Mouse (Mus musculus) ES-CJ7 (cell line): ENCODE measurements around the gene Gm3558.
"Not testable (repeated sequence)": the region's sequence is repeated elsewhere in the genome, so short reads cannot be mapped to it uniquely, and the experiment has no call there.

Experiments used
- DNase-seq: peaks from one replicate; pipeline ENCODE4 v3.0.0; 2011; ENCODE audit warnings: low read depth, low spot score

Gene Gm3558

DNA sequence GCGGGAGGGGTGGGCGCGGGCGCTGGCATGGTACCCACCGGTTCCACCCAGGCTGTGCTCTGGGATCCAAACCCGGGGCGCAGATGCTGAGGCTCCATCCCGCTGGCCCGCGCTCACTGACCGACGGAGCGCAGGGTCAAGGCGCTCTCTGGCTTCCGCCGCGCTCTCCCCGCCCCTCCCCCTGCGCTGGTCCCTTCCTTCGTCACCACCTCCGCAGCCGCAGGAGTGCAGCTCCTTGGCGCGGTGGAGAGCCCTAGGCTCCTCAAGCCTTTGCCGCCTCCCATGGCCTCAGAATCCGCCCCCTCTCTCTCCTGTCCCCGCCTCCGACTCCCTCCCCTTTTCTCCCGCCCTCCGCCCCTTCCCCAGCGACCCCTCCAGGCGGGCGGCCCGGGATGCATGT is at the start of gene Gm3558:
Gm3558 (minus strand) TSS at position 185 of the 400 bp plus-strand sequence.
- not testable (repeated sequence) for DNase-seq

DNA sequence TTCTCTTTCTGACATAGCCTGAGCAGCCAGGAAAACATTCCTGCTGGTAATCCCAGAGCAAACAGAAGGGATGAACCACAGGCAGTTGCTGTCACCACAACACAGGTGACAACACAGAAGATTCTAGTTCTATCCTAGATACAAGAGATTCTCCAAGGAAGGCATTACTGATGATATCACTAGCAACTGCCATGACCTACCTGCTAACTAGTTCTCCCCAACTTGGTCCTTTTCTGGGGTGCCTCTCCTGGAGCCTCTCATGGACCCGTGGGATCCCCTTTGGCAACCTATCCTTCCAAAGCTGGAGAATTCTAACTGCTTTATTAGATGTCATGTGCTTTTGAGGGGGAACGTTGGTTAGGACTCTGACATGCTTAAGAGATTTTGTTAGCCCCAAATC is 27.1 kb upstream of the Gm3558 start, which contains the start of gene Gm10338:
Gm10338 (minus strand) TSS at position 101 of the 400 bp plus-strand sequence.
- DNase-seq, result not testable (repeated sequence)

DNA sequence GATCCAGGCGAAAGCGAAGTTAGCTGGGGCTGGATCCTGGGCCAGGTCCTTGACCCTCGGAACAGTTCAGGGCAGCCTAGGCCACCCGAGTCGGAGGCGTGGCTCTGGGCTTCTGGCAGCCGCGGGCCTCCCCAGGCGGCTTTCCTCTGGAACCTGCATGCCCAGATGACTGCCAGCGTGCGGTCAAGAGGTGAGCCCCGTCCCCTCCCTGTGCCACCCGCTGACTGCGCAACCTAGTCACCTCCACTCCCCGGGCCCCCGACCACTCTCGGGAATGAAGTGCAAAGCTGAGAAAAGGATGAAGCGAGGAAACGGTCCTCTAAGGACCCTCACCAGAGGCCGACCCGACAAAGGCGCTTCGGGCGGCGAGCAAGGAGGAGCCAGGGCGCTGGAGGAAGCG is 476 bp downstream of the Gm3558 start:
- DNase-seq, result peak; percentile 0

DNA sequence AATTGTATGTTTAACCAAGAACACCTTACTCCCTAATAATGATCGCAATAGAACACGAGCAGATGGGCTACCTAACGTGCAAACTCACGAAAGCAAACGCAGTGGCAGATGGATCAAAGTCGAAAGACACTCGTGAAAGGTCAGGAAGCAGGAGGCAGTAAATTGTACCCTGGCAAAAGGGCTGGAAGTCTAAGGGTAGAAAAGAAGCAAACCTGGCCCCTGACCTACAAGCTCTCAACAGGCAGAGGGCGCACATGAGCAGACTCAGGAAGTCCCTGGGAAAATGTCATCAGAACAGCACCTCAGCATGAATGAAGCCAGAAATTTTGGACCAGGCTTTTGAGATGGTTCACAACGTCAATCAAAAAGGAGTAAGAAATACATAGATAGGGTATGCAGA is 1.1 kb downstream of the Gm3558 start:
- DNase-seq, result not testable (repeated sequence)
